Mouse (Mus musculus) kidney, embryonic 15.5 days (tissue): ENCODE measurements at regions not wholly inside any gene's neighbourhood (a gene's known extent, or its start where the extent isn't known, plus 50 kb on each side); places are given as distances from the start of the nearest gene placed in this dataset.
"Not testable (repeated sequence)": the region's sequence is repeated elsewhere in the genome, so short reads cannot be mapped to it uniquely, and the experiment has no call there.

ENCODE experiments used
- ATAC-seq: fragments of 200-750 bp; cut with Nextera tagmentation; replicated peaks from 2 replicates; pipeline ENCODE4 v1.8.0; 2017; ENCODE audit warnings: moderate TSS enrichment; ENCODE audit not compliant: low FRiP score
- H3K27ac ChIP-seq: fragments of 300-500 bp; sonication (generic); 2 replicates; pipeline ENCODE4 v1.5.1; 2015; ENCODE audit warnings: mild to moderate bottlenecking, inconsistent platforms
- H3K27me3 ChIP-seq: fragments of 300-500 bp; sonication (generic); 2 replicates; pipeline ENCODE4 v1.6.1; 2015; ENCODE audit warnings: inconsistent platforms
- H3K36me3 ChIP-seq: fragments of 300-500 bp; sonication (generic); 2 replicates; pipeline ENCODE4 v1.6.1; 2015; ENCODE audit warnings: inconsistent platforms
- H3K4me1 ChIP-seq: fragments of 300-500 bp; sonication (generic); 2 replicates; pipeline ENCODE4 v1.6.1; 2015; ENCODE audit warnings: inconsistent platforms
- H3K4me2 ChIP-seq: fragments of 300-500 bp; sonication (generic); 2 replicates; pipeline ENCODE4 v1.6.1; 2015; ENCODE audit warnings: moderate library complexity, mild to moderate bottlenecking, inconsistent platforms
- H3K4me3 ChIP-seq: fragments of 300-500 bp; sonication (generic); replicated peaks from 2 replicates; pipeline ENCODE4 v1.5.1; 2015; ENCODE audit warnings: mild to moderate bottlenecking, inconsistent platforms
- H3K9ac ChIP-seq: fragments of 300-500 bp; sonication (generic); 2 replicates; pipeline ENCODE4 v1.6.1; 2015; ENCODE audit warnings: mild to moderate bottlenecking, inconsistent platforms
- H3K9me3 ChIP-seq: fragments of 300-500 bp; sonication (generic); replicated peaks from 2 replicates; pipeline ENCODE4 v1.6.1; 2016; ENCODE audit warnings: inconsistent platforms
- WGBS: fragments of 180-500 bp; shearing (Covaris S2); methylation state at CpG from one replicate; pipeline ENCODE4 v1.1.7; 2015; ENCODE audit warnings: mixed read lengths; 5-methylcytosine and 5-hydroxymethylcytosine counted together

DNA sequence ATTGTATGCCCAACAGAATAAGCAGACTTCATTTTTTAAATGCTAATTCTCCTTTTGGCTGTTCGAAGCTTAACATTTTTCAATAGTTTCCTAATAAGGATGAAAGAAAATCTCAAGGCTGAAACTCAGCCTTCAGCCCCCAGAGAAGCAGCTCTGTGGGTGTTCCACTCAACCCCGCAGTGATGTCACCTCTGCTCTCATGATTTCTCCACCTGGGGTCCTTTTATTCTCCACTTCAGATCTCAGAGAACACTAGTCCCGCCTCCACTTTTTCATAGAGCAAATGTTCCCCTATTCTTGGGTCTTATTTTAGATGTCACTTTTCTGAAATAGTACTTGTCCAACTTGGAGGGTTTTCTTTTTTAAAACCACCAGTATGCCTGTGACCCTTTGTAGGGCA, 567.3 kb downstream of the Cntn3 start:
- no peak overlapping the region for H3K4me3 ChIP-seq
- H3K27me3 ChIP-seq = no peaks in the 10 kb centered on the region
- no peak for ATAC-seq
- H3K4me2 ChIP-seq = no peak overlapping the region
- no peak overlapping the region for H3K27ac ChIP-seq
- H3K9ac ChIP-seq = no peak overlapping the region
- 83% methylated on average over 3 of the region's 3 CpGs for WGBS
- H3K4me1 ChIP-seq = no peaks in the 10 kb centered on the region
- no peaks in the 10 kb centered on the region for H3K9me3 ChIP-seq
- no peaks in the 10 kb centered on the region for H3K36me3 ChIP-seq

DNA sequence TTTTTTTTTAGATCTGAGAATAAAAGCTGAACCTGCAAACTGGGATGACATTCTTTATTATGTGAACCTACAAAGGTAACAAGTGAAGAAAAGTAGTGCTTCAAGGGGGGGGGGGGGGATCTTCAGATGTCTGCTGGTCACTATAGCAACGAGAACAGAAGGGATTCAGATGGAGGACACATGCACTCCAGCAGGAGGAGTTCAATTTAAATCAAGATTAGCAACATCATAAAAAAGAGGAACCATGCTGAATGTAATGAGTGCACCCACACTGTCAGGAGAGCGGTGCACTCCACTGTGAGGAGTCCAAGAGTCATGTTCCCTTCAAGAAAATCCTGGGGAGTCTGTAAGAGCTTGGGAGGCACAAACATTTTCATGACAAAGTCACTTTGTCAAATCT, 574.7 kb downstream of the Cntn3 start:
- Histone ChIP-seq H3K4me2 (no peak overlapping the region), H3K4me1 (no peaks in the 10 kb centered on the region), H3K4me3 (no peak overlapping the region), H3K27ac (no peak overlapping the region), H3K27me3 (no peaks in the 10 kb centered on the region), H3K9ac (no peak overlapping the region), H3K9me3 (no peaks in the 10 kb centered on the region), H3K36me3 (no peaks in the 10 kb centered on the region)
- ATAC-seq = no peak
- 83% methylated on average over 2 of the region's 2 CpGs for WGBS

DNA sequence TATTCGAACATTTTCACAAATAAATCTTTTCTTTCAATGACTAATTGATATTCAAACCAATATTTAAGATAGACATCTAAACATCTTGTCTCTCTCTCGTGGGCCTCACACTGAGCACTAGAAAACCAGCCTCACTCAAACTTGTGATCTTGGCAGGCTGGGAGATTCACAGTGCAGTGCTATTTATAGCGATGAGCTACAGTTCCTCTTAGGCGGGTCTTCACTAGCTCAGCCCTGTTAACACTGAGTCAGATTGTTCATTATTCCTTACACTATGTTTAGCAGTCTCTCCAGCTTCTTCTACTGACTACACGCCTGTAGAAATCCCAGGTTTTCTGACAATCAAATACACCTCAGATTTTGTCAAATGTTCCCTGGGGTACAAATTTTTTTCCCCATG, 575.3 kb downstream of the Cntn3 start:
- H3K9me3 ChIP-seq = no peaks in the 10 kb centered on the region
- no peak overlapping the region for H3K4me3 ChIP-seq
- H3K27me3 ChIP-seq = no peaks in the 10 kb centered on the region
- WGBS = 67% methylated on average over 5 of the region's 5 CpGs
- no peak for ATAC-seq
- no peaks in the 10 kb centered on the region for H3K4me1 ChIP-seq
- no peaks in the 10 kb centered on the region for H3K36me3 ChIP-seq
- H3K9ac ChIP-seq = no peak overlapping the region
- H3K4me2 ChIP-seq = no peak overlapping the region
- no peak overlapping the region for H3K27ac ChIP-seq

DNA sequence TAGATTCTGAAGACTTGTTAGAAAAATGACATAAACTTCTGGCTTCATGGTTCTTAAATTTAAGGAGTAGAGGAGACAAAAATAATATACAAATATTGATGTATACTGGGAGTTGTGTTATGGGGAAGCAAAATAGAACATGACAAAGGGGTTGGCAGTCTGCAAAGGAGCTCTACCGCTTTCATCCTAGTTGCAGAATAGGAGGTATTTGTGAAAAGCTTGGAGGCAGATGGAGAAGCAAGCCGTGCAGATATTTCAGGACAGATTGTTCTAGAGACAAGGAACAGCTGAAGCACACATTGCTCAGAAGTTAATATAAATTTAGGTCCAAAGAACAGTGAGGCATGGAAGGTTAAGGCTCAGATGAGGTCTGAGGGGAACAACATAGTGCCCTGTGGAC, 580.1 kb downstream of the Cntn3 start:
- no peak overlapping the region for H3K27ac ChIP-seq
- H3K27me3 ChIP-seq = no peaks in the 10 kb centered on the region
- no peak overlapping the region for H3K4me2 ChIP-seq
- H3K4me1 ChIP-seq = no peaks in the 10 kb centered on the region
- no peak overlapping the region for H3K4me3 ChIP-seq
- 94% methylated on average over 2 of the region's 2 CpGs for WGBS
- H3K9ac ChIP-seq = no peak overlapping the region
- no peak for ATAC-seq
- H3K9me3 ChIP-seq = no peaks in the 10 kb centered on the region
- no peaks in the 10 kb centered on the region for H3K36me3 ChIP-seq

DNA sequence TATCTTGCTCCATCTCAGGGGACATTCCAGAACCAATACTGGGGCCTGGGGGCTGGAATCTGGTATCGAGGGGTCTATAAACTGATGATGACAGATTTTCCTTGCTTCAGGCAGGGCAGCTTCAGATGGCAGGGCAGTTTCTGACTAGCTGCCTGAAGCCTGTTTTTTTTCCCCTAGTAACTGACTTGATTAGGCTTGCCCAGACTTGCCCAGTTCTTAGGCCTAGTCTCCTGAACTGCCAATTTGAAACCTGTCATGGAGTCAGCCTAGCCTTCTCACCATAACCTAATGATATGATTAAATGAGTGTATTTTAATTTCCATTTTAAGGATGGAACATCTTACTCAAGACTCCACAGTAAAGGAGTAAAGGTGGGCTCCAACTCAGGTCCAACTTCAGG, 591.2 kb downstream of the Cntn3 start:
- Histone ChIP-seq H3K9me3 (no peaks in the 10 kb centered on the region), H3K36me3 (no peaks in the 10 kb centered on the region), H3K9ac (no peak overlapping the region), H3K27me3 (no peaks in the 10 kb centered on the region), H3K4me1 (no peaks in the 10 kb centered on the region), H3K4me2 (no peak overlapping the region), H3K4me3 (no peak overlapping the region), H3K27ac (no peak overlapping the region)
- no peak for ATAC-seq
- 73% methylated on average over 1 of the region's 1 CpGs for WGBS

DNA sequence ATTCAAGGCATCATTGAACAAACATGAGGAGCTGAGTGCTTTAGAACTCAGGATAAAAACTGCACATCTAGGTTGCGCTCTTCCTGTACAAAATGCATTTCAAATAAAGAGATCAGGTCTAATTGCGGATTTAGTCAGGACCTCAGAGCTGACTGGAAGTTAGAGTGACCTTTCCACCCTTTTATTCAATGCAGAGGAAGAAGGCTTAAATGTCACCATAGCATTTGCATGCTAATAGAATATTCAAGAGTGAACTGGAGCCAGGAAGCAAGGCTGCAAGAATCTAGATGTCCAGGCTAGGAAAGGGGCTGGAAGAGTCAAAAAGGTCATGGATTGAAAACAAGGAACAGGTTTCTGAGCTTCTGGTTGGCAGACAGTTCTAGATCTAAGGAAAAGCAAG, 593.7 kb downstream of the Cntn3 start:
- H3K36me3 ChIP-seq = no peaks in the 10 kb centered on the region
- H3K27me3 ChIP-seq = no peaks in the 10 kb centered on the region
- H3K4me2 ChIP-seq = no peak overlapping the region
- H3K4me1 ChIP-seq = no peaks in the 10 kb centered on the region
- H3K4me3 ChIP-seq = no peak overlapping the region
- no peak overlapping the region for H3K27ac ChIP-seq
- no peaks in the 10 kb centered on the region for H3K9me3 ChIP-seq
- no peak for ATAC-seq
- WGBS = 76% methylated on average over 2 of the region's 2 CpGs
- no peak overlapping the region for H3K9ac ChIP-seq

DNA sequence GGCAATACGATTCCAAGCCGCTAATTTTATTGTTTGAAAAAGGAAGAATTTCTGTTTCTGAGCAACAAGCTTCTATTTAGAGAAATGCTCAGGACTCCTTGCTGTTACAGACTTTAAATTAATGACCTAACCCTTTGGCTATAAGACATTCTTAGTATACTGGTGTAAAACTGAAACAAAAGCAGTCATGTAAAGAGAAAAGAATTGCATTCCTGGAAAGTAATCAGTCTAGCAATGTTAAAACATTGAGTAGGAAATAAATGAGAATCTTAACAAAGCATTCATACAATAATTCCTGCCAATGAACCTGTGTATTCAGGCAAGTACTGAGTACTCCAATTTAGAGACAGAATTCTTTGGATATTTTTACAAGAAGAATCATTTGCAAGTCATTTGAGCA, 587.2 kb upstream of the Pdzrn3 start:
- Histone ChIP-seq H3K9ac (no peak overlapping the region), H3K27ac (no peak overlapping the region), H3K36me3 (no peaks in the 10 kb centered on the region), H3K27me3 (no peaks in the 10 kb centered on the region), H3K9me3 (no peaks in the 10 kb centered on the region), H3K4me1 (no peaks in the 10 kb centered on the region), H3K4me2 (no peak overlapping the region), H3K4me3 (no peak overlapping the region)
- 72% methylated on average over 2 of the region's 2 CpGs for WGBS
- no peak for ATAC-seq

- H3K4me2 ChIP-seq, H3K27ac ChIP-seq, H3K9me3 ChIP-seq, H3K4me1 ChIP-seq, H3K9ac ChIP-seq, ATAC-seq, H3K4me3 ChIP-seq, H3K27me3 ChIP-seq, H3K36me3 ChIP-seq: not testable (repeated sequence)
- WGBS = 85% methylated on average over 3 of the region's 3 CpGs
These were observed 583.8 kb upstream of the Pdzrn3 start for GRCm38 (mm10) chr6:101961476-101961875.

GRCm38 (mm10) chr6:101949681-101950080, 572.0 kb upstream of the Pdzrn3 start:
- H3K9ac ChIP-seq = no peak overlapping the region
- H3K4me2 ChIP-seq = no peak overlapping the region
- H3K27ac ChIP-seq = no peak overlapping the region
- H3K4me3 ChIP-seq = no peak overlapping the region
- ATAC-seq = no peak
- no peaks in the 10 kb centered on the region for H3K27me3 ChIP-seq
- 58% methylated on average over 3 of the region's 3 CpGs for WGBS
- no peaks in the 10 kb centered on the region for H3K36me3 ChIP-seq
- H3K4me1 ChIP-seq = no peaks in the 10 kb centered on the region
- no peaks in the 10 kb centered on the region for H3K9me3 ChIP-seq

DNA sequence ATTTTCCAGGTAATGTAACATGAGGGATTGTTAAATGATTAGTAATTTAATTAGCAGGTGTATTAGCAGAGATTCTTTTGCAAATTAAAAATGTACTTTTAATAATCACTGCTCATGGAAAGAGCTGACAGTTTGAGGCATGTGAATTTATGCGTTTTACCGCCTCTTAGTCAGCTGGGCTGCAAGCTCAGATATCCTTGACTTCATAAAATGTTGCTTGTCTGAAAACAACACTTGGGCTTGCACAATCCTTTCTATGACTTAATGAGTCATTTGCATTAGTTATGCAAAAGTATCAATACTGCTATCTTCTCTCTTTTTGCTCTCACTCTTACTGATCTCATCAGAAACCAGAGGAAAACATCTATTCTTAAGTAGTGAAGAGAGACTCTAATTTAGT, 571.3 kb upstream of the Pdzrn3 start:
- no peak for ATAC-seq
- WGBS = 63% methylated on average over 2 of the region's 2 CpGs

GRCm38 (mm10) chr6:101940266-101940866, 562.7 kb upstream of the Pdzrn3 start:
- H3K9ac ChIP-seq = no peak overlapping the region
- H3K4me3 ChIP-seq = no peak overlapping the region
- no peaks in the 10 kb centered on the region for H3K4me1 ChIP-seq
- H3K27ac ChIP-seq = no peak overlapping the region
- 29% methylated on average over 3 of the region's 3 CpGs for WGBS
- H3K36me3 ChIP-seq = no peaks in the 10 kb centered on the region
- ATAC-seq = peak; percentile 56; the same call in 1 of the 2 replicates
- H3K4me2 ChIP-seq = no peak overlapping the region
- no peaks in the 10 kb centered on the region for H3K27me3 ChIP-seq
- H3K9me3 ChIP-seq = no peaks in the 10 kb centered on the region

More for the DNA sequence above, 571.3 kb upstream of the Pdzrn3 start:
- Histone ChIP-seq H3K9me3 (no peaks in the 10 kb centered on the region), H3K9ac (no peak overlapping the region), H3K27ac (no peak overlapping the region), H3K27me3 (no peaks in the 10 kb centered on the region), H3K4me2 (no peak overlapping the region), H3K4me3 (no peak overlapping the region), H3K4me1 (no peaks in the 10 kb centered on the region), H3K36me3 (no peaks in the 10 kb centered on the region)

DNA sequence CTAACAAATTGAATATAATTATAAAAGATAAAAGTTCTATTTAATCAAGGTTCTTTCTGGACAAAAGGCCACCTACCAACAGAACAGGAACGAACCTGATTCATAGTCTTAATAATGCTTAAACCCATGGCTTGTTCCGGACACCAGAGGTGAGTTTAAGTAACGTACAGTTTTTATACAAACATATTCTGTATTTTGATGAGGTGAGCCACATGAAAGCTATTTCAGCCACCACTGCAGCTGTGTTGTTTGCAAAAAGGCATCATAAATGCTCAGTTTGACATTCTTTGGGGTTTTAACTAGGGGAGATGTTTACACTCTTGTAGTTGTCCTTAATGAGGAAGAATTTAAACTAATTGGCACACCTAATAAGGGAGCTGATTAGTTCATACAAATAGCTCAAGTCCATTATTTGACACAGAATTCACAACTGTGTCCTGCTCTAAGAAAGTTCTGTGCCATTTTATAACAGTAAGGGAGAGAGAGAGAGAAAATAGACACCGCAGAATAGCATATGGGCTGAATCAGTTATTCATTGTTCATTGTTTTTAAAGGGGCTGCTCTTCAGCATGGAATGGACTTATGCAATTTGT, 560.8 kb upstream of the Pdzrn3 start:
- Histone ChIP-seq H3K4me1 (no peaks in the 10 kb centered on the region), H3K36me3 (no peaks in the 10 kb centered on the region), H3K27me3 (no peaks in the 10 kb centered on the region), H3K4me3 (no peak overlapping the region), H3K9ac (no peak overlapping the region), H3K4me2 (no peak overlapping the region), H3K27ac (no peak overlapping the region), H3K9me3 (no peaks in the 10 kb centered on the region)
- ATAC-seq = no peak
- WGBS = 90% methylated on average over 4 of the region's 4 CpGs
